Mouse (Mus musculus) lung, postnatal 10 days (tissue): ENCODE measurements at regions not wholly inside any gene's neighbourhood (a gene's known extent, or its start where the extent isn't known, plus 50 kb on each side); places are given as distances from the start of the nearest gene placed in this dataset.
A peak's percentile ranks its signal among the peaks of the same experiment; 100 is the strongest.
"Not testable (repeated sequence)": the region's sequence is repeated elsewhere in the genome, so short reads cannot be mapped to it uniquely, and the experiment has no call there.

ENCODE experiments used
- DNase-seq: peaks from one replicate; pipeline ENCODE4 v3.0.0; 2021

DNA sequence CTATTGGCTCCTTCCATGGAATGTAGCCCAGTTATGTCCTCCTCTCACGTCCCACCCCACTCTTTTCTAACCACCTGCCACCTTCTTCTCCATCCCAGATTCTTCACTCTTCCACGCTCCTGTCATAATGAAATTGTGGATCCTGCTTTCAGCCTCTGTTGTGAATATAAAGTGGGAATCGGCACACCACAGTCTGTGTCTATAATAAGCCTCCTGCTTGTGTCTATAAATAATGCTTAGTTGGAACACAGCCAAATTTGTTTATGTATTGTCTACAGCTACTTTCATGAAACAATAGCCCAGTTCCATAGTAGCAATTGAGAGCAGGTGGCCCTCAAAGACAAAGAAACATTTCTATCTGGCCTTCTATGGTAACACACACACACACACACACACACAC is 137.5 kb upstream of the Rps6ka3 start:
- no peak for DNase-seq

DNA sequence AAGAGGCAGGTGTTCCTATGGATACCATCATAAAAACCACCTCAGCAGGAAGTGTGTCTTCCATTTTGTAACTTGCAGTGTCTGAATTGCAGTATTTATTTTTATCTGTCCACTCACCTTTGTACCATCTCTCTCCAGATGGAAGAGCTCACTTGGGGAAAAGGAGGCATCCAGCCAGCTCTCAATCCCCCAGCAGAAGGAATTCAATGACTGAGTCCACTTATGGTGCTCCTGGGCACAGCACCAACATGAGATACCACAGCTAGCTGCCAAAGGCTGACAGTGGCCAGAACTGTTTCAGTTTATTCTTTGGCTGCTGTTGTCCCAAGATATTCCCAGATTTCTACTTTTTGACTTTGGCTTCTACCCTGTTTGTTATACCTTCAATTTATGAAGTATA is 136.6 kb upstream of the Rps6ka3 start:
- peak; percentile 19 for DNase-seq

DNA sequence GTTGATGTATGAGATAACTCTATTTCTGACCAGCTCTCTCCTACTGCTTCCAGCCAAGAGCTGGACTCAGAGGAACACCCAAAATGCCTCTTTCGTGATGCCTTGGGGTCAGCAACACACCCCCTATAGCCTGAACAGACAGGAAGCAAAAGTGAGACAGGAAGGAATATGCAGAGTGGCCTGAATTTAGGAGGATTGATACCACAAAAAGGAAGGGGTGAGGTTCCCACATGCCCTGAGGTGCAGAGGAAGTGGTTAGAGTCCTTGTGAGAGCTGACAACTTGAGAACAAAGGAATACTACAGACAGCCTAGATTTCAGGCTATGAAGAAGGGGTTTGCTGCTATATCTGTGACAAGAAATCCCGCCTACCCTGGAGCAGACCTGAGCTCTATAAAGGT is 129.6 kb upstream of the Rps6ka3 start:
- DNase-seq: no peak

DNA sequence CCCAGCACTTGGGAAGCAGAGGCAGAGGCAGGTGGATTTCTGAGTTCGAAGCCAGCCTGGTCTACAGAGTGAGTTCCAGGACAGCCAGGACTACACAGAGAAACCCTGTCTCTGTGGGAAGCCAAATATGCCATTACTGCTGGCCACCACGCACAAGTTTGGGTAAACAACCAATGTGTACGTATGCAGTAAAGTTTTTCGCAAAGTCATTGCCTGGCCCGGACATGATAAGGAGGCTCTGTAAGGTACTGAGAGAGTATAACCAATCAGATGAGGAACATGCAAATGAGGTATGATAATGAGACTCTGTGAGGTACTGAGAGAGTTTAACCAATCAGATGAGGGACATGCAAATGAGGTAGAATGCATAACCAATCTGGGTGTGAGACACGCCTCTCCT is 99.5 kb upstream of the Rps6ka3 start:
- not testable (repeated sequence) for DNase-seq

DNA sequence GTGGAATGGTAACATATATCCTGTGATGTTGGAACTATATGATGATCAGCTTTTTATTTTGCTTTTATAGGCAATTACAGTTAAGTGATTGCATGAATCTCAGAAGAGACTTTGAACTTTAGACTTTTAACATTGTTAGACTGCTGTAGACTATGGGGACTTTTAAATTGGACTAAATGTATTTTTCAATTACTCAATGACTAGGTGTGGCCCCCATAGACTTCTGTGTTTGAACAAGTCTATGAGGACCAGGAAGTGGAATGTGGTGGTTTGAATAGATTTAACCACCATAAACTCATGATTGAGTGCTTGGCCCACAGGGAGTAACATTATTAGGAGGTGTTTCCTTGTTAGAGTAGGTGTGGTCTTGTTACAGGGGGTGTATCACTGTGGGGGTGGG is 93.9 kb upstream of the Rps6ka3 start:
- no peak for DNase-seq

DNA sequence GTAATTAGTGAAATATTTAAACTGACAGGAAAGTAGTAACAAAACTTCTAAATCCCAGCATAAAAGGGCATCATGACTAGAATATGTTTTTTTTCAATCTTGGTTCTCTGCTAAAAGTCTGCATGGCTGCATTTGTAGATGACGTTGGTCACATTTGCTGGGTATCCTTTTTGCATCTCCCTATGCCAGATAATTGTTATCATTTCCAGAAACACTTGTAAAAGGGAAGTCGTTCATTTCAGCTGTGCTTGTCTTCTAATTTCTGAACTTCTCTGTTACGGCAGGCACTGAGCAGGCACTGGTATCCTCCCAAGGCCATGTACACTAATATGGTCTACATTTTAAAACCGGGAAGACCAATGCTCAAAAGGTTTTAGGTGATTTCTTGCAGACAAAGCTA is 69.6 kb upstream of the Rps6ka3 start:
- no peak for DNase-seq

DNA sequence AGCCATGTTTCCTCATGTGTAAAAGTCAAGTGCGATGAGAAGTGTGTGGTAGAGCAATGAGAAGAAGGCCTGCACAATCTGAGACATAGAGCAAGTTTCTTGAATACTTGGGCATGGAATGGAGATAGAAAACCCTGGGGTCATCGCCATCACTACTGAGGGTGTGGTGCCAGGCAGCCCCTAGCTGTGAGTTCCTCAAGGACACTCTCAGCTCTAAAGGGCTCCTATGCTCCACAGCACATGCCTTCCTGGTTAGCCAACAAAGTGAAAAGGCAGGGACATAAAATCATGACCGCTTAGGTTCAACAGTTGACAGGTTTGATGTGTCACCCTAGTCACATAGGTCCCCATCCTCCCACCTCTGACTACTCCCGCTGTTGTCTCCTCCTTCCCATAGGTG is 66.8 kb upstream of the Rps6ka3 start:
- DNase-seq: no peak

DNA sequence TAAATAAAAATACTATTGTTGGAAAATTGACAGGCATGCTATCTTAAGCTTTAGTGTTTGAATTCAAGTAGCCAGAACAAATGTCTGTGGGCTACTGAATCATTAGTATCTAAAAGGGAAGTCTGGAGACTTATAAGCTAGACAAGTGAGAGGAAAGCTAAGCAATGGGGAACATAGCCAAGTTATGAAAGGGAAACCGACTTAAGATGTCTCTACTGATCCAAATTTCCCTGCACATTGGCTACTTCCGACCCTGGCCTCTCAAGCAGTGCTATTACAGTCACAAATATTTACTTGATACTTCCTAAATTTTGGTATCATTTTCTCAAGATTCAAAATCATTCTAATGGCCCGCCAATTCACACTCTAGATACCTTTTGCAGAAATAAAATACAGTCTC is 65.4 kb upstream of the Rps6ka3 start:
- DNase-seq: no peak

DNA sequence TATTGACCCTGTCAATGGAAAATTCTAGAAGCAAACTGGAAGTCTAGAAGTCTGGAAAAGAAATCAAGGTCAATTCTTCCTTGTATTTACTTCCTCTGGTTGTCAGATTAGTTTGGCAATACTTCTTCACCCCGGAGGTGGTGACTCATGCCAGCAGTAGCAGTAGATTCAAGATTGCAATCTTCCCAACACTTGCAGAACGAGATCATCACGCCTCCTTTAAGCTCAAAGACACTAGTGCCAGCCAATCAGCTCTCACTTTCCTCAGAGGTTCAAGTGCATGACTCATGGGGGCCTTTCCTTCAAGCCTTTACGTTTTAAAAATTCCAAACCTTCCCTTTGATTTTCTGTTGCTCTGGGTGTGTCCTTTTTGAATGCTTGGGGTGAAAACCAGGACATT is 64.9 kb upstream of the Rps6ka3 start:
- DNase-seq: peak; percentile 21

DNA sequence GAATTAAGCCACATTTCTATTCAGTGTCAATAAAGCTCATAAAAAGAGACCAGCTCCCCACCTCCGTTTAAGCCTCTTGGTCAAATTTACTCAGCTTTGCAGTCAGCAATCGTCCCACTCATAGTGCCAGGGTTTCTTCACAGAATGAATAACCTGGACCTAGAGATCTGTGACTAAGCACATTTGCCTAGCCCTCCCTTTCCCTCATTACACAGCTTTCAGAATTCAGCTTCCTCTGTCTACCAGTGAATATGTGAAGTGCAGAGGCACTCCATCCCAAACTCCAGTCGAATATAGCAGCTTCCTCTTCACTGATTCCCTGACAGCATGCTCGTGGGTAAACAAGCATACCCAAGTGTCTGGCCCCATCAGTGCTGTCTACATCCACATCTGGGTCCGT is 54.3 kb upstream of the Rps6ka3 start:
- no peak for DNase-seq

DNA sequence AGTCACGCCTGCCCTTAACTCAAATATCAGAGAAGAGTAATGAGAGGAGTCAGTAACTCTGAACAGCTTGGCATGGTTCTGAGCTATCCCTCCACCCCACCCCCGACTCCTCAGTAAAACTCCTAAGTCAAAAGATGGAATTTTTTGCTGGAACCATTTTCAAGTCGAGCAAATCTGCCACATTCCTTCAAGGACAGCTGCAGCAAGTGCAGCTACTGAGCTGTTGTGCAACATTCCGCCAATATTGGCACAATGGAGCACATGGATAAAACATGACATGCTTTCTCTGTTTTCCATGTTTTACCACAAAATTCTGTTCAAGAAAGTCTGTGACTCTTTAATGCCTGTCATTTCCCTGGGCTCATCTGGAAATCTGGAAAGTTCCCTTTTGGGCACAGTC is 53.1 kb upstream of the Rps6ka3 start:
- DNase-seq: peak; percentile 11

DNA sequence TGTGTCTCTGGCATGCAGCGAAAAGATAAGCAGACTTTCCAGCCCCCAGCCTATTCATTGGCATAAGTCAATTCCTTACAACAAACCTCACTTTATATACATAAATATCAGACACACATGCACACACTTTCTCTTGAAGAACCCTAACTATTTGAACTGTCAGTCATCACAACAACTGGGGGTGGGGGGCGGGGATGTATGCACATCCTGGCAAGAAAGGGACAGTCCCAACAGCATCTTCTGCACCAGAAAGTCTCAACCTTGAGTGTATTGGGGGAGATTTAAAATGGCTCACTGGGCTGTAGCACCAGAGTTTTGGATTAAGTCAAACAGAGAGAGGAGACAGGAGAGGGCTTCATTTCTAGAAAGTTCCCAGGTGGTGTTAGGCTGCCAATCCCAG is 50.4 kb upstream of the Rps6ka3 start:
- no peak for DNase-seq
